Mouse (Mus musculus) kidney, embryonic 16.5 days (tissue): ENCODE data around the gene Nlrp9b. TPM values are rescaled to one million over a fixed set of nuclear protein-coding genes. Genes with fewer than 3 reads are reported as not detected.
"Not testable (repeated sequence)": the region's sequence is repeated elsewhere in the genome, so short reads cannot be mapped to it uniquely, and the experiment has no call there.

ENCODE experiments used
- ATAC-seq: fragments of 200-750 bp; cut with Nextera tagmentation; 2 replicates; pipeline ENCODE4 v1.8.0; 2017; ENCODE audit warnings: moderate TSS enrichment; ENCODE audit not compliant: low FRiP score, low TSS enrichment
- H3K27ac ChIP-seq: fragments of 300-500 bp; sonication (generic); 2 replicates; pipeline ENCODE4 v1.5.1; 2014; ENCODE audit warnings: low read length
- H3K27me3 ChIP-seq: fragments of 300-500 bp; sonication (generic); 2 replicates; pipeline ENCODE4 v1.6.1; 2014; ENCODE audit warnings: low read length, control low read depth, mixed read lengths; ENCODE audit not compliant: insufficient read depth
- H3K36me3 ChIP-seq: fragments of 300-500 bp; sonication (generic); 2 replicates; pipeline ENCODE4 v1.6.1; 2014; ENCODE audit warnings: low read length, control low read depth, mixed read lengths; ENCODE audit not compliant: insufficient read depth
- H3K4me1 ChIP-seq: fragments of 300-500 bp; sonication (generic); 2 replicates; pipeline ENCODE4 v1.6.1; 2014; ENCODE audit warnings: low read length, control low read depth, mixed read lengths; ENCODE audit not compliant: insufficient read depth
- H3K4me2 ChIP-seq: fragments of 300-500 bp; sonication (generic); replicated peaks from 2 replicates; pipeline ENCODE4 v1.6.1; 2014; ENCODE audit warnings: low read depth, low read length
- H3K4me3 ChIP-seq: fragments of 300-500 bp; sonication (generic); 2 replicates; pipeline ENCODE4 v1.5.1; 2014; ENCODE audit warnings: mild to moderate bottlenecking, low read length
- H3K9ac ChIP-seq: fragments of 300-500 bp; sonication (generic); replicated peaks from 2 replicates; pipeline ENCODE4 v1.6.1; 2014; ENCODE audit warnings: low read length
- H3K9me3 ChIP-seq: fragments of 300-500 bp; sonication (generic); 2 replicates; pipeline ENCODE4 v1.6.1; 2016; ENCODE audit warnings: low read length, control low read depth
- WGBS: fragments of 180-500 bp; shearing (Covaris S2); extraction: QIAGEN DNeasy Blood & Tissue Kit; methylation state at CpG from one replicate; pipeline ENCODE4 v1.1.7; 2014; 5-methylcytosine and 5-hydroxymethylcytosine counted together
- polyA plus RNA-seq: library from polyadenylated mRNA; unstranded; fragments of >200 nt; fragmentation: Nextera tagmentation; extraction: Ambion mirVana; gene quantifications from 2 replicates; pipeline ENCODE4 v1.2.1, GENCODE M21; 2015

Gene Nlrp9b
- polyA plus RNA-seq, 1 experiment from 2014 or later: not detected

DNA sequence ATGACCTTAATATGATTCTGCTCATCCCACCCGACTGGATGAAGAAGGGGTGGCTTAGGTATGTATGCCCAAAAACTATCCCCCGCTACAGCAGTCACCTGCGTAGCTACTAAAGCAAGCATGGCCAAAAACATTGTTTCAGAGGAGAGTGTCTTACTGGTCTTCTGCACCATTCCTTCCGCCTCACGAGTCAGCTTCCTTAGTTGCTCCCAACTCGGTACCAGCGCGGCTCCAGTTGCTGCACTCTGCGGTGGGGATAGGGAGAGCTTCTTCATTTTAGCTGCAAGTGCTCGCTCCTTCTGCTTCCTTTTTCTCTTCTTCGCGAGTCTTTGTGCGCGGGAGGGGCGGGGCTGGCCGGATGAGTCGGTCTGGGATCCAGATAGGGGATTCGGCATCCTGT is 86.9 kb downstream of the Nlrp9b start:
- not testable (repeated sequence) for H3K9ac ChIP-seq, H3K4me1 ChIP-seq, H3K36me3 ChIP-seq, H3K27me3 ChIP-seq, H3K4me3 ChIP-seq, H3K4me2 ChIP-seq, H3K27ac ChIP-seq, ATAC-seq, H3K9me3 ChIP-seq
- WGBS: 68% methylated on average over 18 of the region's 18 CpGs

DNA sequence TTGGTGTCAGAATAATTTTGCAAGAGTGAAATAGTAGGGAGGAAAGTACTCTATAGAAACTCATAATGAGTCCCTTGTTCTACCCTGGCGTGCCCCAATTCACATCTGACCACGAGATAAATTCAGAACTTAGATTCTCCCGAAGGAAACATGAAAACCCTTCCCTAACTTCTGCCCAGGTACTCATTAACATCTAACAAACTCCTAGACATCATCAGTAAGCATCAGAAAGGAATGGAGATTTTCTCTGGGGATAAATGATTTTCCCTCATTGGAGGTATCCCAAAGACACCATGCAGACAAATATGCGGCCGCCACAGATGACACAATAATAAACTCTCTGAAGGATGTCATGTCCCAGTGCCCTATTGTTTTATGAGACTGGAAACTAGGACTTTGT is 108.1 kb downstream of the Nlrp9b start, which contains the start of gene Vmn1r91:
Gene Vmn1r91, plus strand, starts transcription at position 301 of the 400 bp plus-strand sequence.
- H3K9ac ChIP-seq, H3K4me1 ChIP-seq, H3K27ac ChIP-seq, H3K4me2 ChIP-seq, H3K4me3 ChIP-seq, H3K36me3 ChIP-seq, ATAC-seq, H3K9me3 ChIP-seq, H3K27me3 ChIP-seq: not testable (repeated sequence)
- WGBS: 84% methylated on average over 5 of the region's 5 CpGs

DNA sequence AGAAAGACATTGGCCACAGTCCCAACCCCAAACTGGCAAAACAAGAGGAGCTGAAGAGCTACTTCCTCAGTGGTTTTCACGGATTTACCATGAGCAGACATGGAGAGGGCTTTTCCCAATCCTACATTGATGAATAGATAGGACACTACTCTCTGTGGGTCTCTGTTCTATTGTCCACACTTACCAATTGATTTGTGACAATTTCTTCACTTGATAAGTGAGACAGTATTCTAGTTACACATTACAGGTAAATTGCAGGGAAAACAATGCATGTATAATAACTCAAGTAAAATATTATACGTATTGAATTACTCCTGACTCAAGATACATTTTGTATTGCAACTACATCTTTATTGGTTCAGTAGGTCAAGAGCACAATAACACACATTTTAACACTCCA is 131.2 kb downstream of the Nlrp9b start, which contains the start of gene Gm16442:
Gene Gm16442, minus strand, starts transcription at position 101 of the 400 bp plus-strand sequence.
- H3K36me3 ChIP-seq, ATAC-seq, H3K9me3 ChIP-seq, H3K4me3 ChIP-seq, H3K4me2 ChIP-seq, H3K9ac ChIP-seq, H3K4me1 ChIP-seq, H3K27me3 ChIP-seq, H3K27ac ChIP-seq: not testable (repeated sequence)
- WGBS: no CpG with 5 or more reads among the region's 2 CpGs

Other genes starting within 250 kb of the Nlrp9b start
- gene Nectin2, start 241.0 kb upstream of the Nlrp9b start, polyA plus RNA-seq: 150 and 157 TPM in 2 replicates
- gene Bcam, start 220.4 kb upstream of the Nlrp9b start, polyA plus RNA-seq: 280 and 309 TPM in 2 replicates
- 9.4 and 12.2 TPM in 2 replicates for gene Cblc, start 194.7 kb upstream of the Nlrp9b start, polyA plus RNA-seq
- gene Bcl3, start 168.7 kb upstream of the Nlrp9b start, polyA plus RNA-seq: 3.3 and 3.9 TPM in 2 replicates
- not detected in 2 replicates for gene Gm19345, start 139.5 kb upstream of the Nlrp9b start, polyA plus RNA-seq
- 0.15 TPM in 1 of 2 replicates, not detected in the other for gene Ceacam16, start 130.2 kb upstream of the Nlrp9b start, polyA plus RNA-seq
- 0.06 TPM in 1 of 2 replicates, not detected in the other for gene Ceacam19, start 103.5 kb upstream of the Nlrp9b start, polyA plus RNA-seq
- 11.8 and 16.0 TPM in 2 replicates for gene Pvr, start 70.3 kb upstream of the Nlrp9b start, polyA plus RNA-seq
- gene Igsf23, start 40.7 kb upstream of the Nlrp9b start, polyA plus RNA-seq: 0.21 TPM in 1 of 2 replicates, not detected in the other
- not detected in 2 replicates for gene Ceacam20, start 26.1 kb upstream of the Nlrp9b start, polyA plus RNA-seq
- not detected in 2 replicates for gene Vmn1r91, start 108.2 kb downstream of the Nlrp9b start, polyA plus RNA-seq
- gene Gm16442, start 131.1 kb downstream of the Nlrp9b start, polyA plus RNA-seq: not detected in 2 replicates
- gene Vmn1r93, start 147.6 kb downstream of the Nlrp9b start, polyA plus RNA-seq: not detected in 2 replicates
- gene Vmn1r94, start 176.9 kb downstream of the Nlrp9b start, polyA plus RNA-seq: not detected in 2 replicates
- not detected in 2 replicates for gene Vmn1r95, start 202.2 kb downstream of the Nlrp9b start, polyA plus RNA-seq
- not detected in 2 replicates for gene Gm6164, start 214.1 kb downstream of the Nlrp9b start, polyA plus RNA-seq
- not detected in 2 replicates for gene Gm4498, start 242.4 kb downstream of the Nlrp9b start, polyA plus RNA-seq